1 mouse cellular context compared by ENCODE assay signal in the genomic region with DNA sequence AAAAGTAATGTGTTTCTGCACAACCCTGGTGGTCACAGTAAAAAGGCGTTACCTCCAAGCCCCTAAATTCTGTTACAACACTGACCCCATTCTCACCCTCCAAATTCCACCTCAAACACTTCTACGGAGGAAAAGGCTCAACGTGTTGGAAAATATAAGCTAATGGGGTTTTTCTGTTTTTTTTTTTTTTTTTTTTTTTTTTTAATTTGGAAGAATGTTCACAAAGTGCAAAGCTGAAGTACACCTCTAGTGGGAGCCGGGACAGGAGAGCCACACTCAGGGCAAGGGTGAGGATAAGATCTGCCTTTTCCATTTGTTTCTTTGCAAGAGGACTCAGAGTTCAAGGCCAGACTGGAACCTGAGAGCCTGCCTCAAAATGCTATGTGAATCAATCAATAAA.
A peak's percentile ranks its signal among the peaks of the same experiment; 100 is the strongest.
TF ChIP-seq lines count a peak whose summit lies in the region.

No protein-coding gene starts in this region.

TF ChIP-seq in CH12.LX, 34 proteins besides CTCF, POLR2A, EP300 and RAD21 (continued from another document):
- TF ChIP-seq HCFC1 (IDR thresholded peaks at IDR 0.05; ENCODE audit: low read depth, low read length): no peak
- TF ChIP-seq POLR2AphosphoS2 (IDR thresholded peaks at IDR 0.05; ENCODE audit: low read depth, low read length): no peak
- TF ChIP-seq ZNF384 (IDR thresholded peaks at IDR 0.05; ENCODE audit: low read depth, low read length): peak; percentile 73
- TF ChIP-seq USF1 (IDR thresholded peaks at IDR 0.05; ENCODE audit: low read depth, low read length): no peak
TF ChIP-seq in CH12.LX: peak in this region for 1.
